Mouse (Mus musculus) embryonic facial prominence, embryonic 12.5 days (tissue): ENCODE measurements around the gene 2210407C18Rik. TPM values are rescaled to one million over a fixed set of nuclear protein-coding genes. Genes with fewer than 3 reads are reported as not detected.

ENCODE experiments used
- ATAC-seq: fragments of 200-750 bp; cut with Nextera tagmentation; 2 replicates; pipeline ENCODE4 v1.8.0; 2017; ENCODE audit not compliant: insufficient number of reproducible peaks, insufficient read depth, low FRiP score, low TSS enrichment
- H3K27ac ChIP-seq: fragments of 300-500 bp; sonication (generic); 2 replicates; pipeline ENCODE4 v1.5.1; 2016; ENCODE audit warnings: mild to moderate bottlenecking
- H3K27me3 ChIP-seq: fragments of 300-500 bp; sonication (generic); 2 replicates; pipeline ENCODE4 v1.6.1; 2016; ENCODE audit warnings: mild to moderate bottlenecking, moderate library complexity
- H3K36me3 ChIP-seq: fragments of 300-500 bp; sonication (generic); 2 replicates; pipeline ENCODE4 v1.6.1; 2016; ENCODE audit warnings: mild to moderate bottlenecking
- H3K4me1 ChIP-seq: fragments of 300-500 bp; sonication (generic); 2 replicates; pipeline ENCODE4 v1.6.1; 2016
- H3K4me2 ChIP-seq: fragments of 300-500 bp; sonication (generic); replicated peaks from 2 replicates; pipeline ENCODE4 v1.6.1; 2016; ENCODE audit warnings: mild to moderate bottlenecking, moderate library complexity
- H3K4me3 ChIP-seq: fragments of 300-500 bp; sonication (generic); 2 replicates; pipeline ENCODE4 v1.5.1; 2016; ENCODE audit warnings: mild to moderate bottlenecking
- H3K9ac ChIP-seq: fragments of 300-500 bp; sonication (generic); 2 replicates; pipeline ENCODE4 v1.6.1; 2016; ENCODE audit warnings: mild to moderate bottlenecking, moderate library complexity
- H3K9me3 ChIP-seq: fragments of 300-500 bp; sonication (generic); 2 replicates; pipeline ENCODE4 v1.6.1; 2016; ENCODE audit warnings: mild to moderate bottlenecking, moderate library complexity
- WGBS: fragments of 180-500 bp; shearing (Covaris S2); methylation state at CpG from one replicate; pipeline ENCODE4 v1.1.7; 2016; 5-methylcytosine and 5-hydroxymethylcytosine counted together
- polyA plus RNA-seq: library from polyadenylated mRNA; unstranded; fragments of >200 nt; fragmentation: Nextera tagmentation; extraction: Ambion mirVana; gene quantifications from 2 replicates; pipeline ENCODE4 v1.2.1, GENCODE M21; 2016

Gene 2210407C18Rik
- polyA plus RNA-seq, 1 experiment from 2014 or later: not detected

- Histone ChIP-seq H3K27me3 (no peaks in the 10 kb centered on the region), H3K9me3 (no peaks in the 10 kb centered on the region), H3K4me2 (no peak within 1 kb of the TSS), H3K4me3 (no peak within 1 kb of the TSS), H3K36me3 (no peaks in the 10 kb centered on the region), H3K4me1 (no peaks in the 10 kb centered on the region), H3K9ac (no peak within 1 kb of the TSS), H3K27ac (no peak within 1 kb of the TSS)
- ATAC-seq: no peak
- WGBS: 74% methylated on average over 6 of the region's 6 CpGs
Observed at GRCm38 (mm10) chr11:58594814-58595213, 21.1 kb downstream of the 2210407C18Rik start, which contains the start of gene Olfr324. Gene Olfr324, plus strand, starts transcription at chr11:58595114.

- H3K9ac ChIP-seq: no peak overlapping the region
- H3K36me3 ChIP-seq: no peaks in the 10 kb centered on the region
- H3K9me3 ChIP-seq: no peaks in the 10 kb centered on the region
- H3K4me2 ChIP-seq: no peak overlapping the region
- no peaks in the 10 kb centered on the region for H3K4me1 ChIP-seq
- H3K27me3 ChIP-seq: no peaks in the 10 kb centered on the region
- no peak overlapping the region for H3K27ac ChIP-seq
- no peak overlapping the region for H3K4me3 ChIP-seq
- WGBS: 50% methylated on average over 3 of the region's 3 CpGs
- ATAC-seq: no peak
Observed at GRCm38 (mm10) chr11:58588620-58589250, 27.1 kb downstream of the 2210407C18Rik start.

DNA sequence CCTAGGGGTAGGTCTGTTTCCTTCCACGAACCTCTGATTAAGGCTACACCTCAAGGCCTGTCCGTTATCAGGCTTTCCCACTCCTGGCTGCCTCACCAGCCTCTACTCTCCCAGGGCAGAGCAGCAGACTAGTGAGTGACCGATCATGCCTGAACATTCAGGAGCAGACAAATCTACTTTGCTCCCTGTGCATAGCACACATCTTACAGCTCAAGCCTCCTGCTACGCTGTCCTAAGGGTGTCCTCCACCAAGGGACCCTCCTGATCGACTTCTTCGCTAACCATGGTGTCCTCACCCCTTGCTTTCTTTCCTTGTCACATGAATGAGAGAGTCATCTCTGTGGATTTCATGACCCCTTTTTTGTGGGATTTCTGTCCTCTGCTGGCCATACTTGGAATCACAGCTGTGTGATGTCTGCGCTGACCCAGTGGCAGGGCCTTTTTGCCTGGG, 28.0 kb downstream of the 2210407C18Rik start:
- Histone ChIP-seq H3K27me3 (no peaks in the 10 kb centered on the region), H3K27ac (no peak overlapping the region), H3K4me3 (no peak overlapping the region), H3K9ac (no peak overlapping the region), H3K36me3 (no peaks in the 10 kb centered on the region), H3K4me1 (no peaks in the 10 kb centered on the region), H3K9me3 (no peaks in the 10 kb centered on the region), H3K4me2 (no peak overlapping the region)
- ATAC-seq: no peak
- WGBS: 70% methylated on average over 7 of the region's 7 CpGs

GRCm38 (mm10) chr11:58578636-58579035, 37.2 kb downstream of the 2210407C18Rik start:
- no peak overlapping the region for H3K4me3 ChIP-seq
- no peak overlapping the region for H3K27ac ChIP-seq
- no peaks in the 10 kb centered on the region for H3K27me3 ChIP-seq
- H3K4me2 ChIP-seq: no peak overlapping the region
- no peak overlapping the region for H3K9ac ChIP-seq
- ATAC-seq: no peak
- 85% methylated on average over 8 of the region's 8 CpGs for WGBS
- no peaks in the 10 kb centered on the region for H3K4me1 ChIP-seq
- no peaks in the 10 kb centered on the region for H3K36me3 ChIP-seq
- no peaks in the 10 kb centered on the region for H3K9me3 ChIP-seq

DNA sequence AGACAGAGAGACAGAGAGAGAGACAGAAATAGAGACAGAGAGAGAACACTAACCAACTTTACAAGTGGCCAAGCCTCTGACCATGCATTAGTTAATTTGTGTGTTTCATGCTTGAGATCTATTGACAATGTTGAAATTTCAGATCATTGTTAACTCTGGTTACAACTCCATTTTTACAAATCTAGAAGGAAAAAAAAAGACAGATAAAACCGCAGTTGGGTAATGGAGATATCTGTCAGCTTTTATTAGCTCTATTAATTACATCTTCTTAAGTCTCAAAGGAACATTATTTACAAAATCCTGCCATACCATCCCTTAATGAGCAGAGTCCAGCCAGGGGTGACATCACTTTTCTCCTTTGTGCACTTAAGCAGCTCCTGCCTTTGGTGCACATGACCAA, 38.4 kb downstream of the 2210407C18Rik start, which contains the start of gene Olfr325:
TSS of gene Olfr325 (plus strand) at position 301 of the 400 bp plus-strand sequence.
- WGBS: 89% methylated on average over 1 of the region's 1 CpGs
- no peak within 1 kb of the TSS for H3K27ac ChIP-seq
- no peak within 1 kb of the TSS for H3K4me3 ChIP-seq
- H3K9me3 ChIP-seq: no peaks in the 10 kb centered on the region
- H3K9ac ChIP-seq: no peak within 1 kb of the TSS
- ATAC-seq: no peak
- H3K36me3 ChIP-seq: no peaks in the 10 kb centered on the region
- H3K4me2 ChIP-seq: no peak within 1 kb of the TSS
- H3K4me1 ChIP-seq: no peaks in the 10 kb centered on the region
- H3K27me3 ChIP-seq: no peaks in the 10 kb centered on the region

DNA sequence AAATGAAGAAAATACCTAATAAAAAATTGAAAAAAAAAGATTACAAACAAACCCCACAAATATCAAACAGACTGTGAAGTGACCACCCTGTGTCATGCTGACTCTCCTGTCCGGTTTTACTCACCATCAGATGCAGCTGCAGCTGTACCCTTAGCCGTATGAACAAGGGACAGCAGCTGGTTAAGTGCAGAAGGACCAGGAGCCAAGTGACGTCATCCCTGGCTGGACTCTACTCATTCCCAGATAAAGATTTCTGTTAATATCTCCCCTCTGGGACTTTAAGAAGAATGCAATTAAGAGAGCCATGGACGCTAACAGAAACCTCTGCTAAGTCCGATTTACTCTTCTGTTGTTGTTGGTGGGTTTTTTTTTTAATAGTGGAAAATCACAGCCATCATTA, 45.5 kb downstream of the 2210407C18Rik start, which contains the start of gene Olfr224:
TSS of gene Olfr224 (minus strand) at position 149 of the 400 bp plus-strand sequence.
- no peak for ATAC-seq
- Histone ChIP-seq H3K9me3 (no peaks in the 10 kb centered on the region), H3K4me2 (no peak within 1 kb of the TSS), H3K9ac (no peak within 1 kb of the TSS), H3K27me3 (no peaks in the 10 kb centered on the region), H3K4me1 (no peaks in the 10 kb centered on the region), H3K4me3 (no peak within 1 kb of the TSS), H3K36me3 (no peaks in the 10 kb centered on the region), H3K27ac (no peak within 1 kb of the TSS)
- WGBS: 83% methylated on average over 5 of the region's 5 CpGs

Other genes with a start within 250 kb of the 2210407C18Rik start
- not detected in 2 replicates for gene Lypd8, start 237.0 kb downstream of the 2210407C18Rik start, polyA plus RNA-seq
- gene 1810065E05Rik, start 195.0 kb downstream of the 2210407C18Rik start, polyA plus RNA-seq: not detected in 2 replicates
- not detected in 2 replicates for gene Gm12253, start 183.5 kb downstream of the 2210407C18Rik start, polyA plus RNA-seq
- gene Lypd9, start 163.2 kb downstream of the 2210407C18Rik start, polyA plus RNA-seq: not detected in 2 replicates
- not detected in 2 replicates for gene Olfr30, start 153.8 kb downstream of the 2210407C18Rik start, polyA plus RNA-seq
- not detected in 2 replicates for gene Olfr332, start 123.5 kb downstream of the 2210407C18Rik start, polyA plus RNA-seq
- not detected in 2 replicates for gene Olfr331, start 113.5 kb downstream of the 2210407C18Rik start, polyA plus RNA-seq
- gene Olfr330, start 81.2 kb downstream of the 2210407C18Rik start, polyA plus RNA-seq: not detected in 2 replicates
- not detected in 2 replicates for gene Olfr329-ps, start 69.7 kb downstream of the 2210407C18Rik start, polyA plus RNA-seq
- gene Olfr328, start 60.4 kb downstream of the 2210407C18Rik start, polyA plus RNA-seq: 0.08 TPM in 1 of 2 replicates, not detected in the other
- not detected in 2 replicates for gene Olfr224, start 45.5 kb downstream of the 2210407C18Rik start, polyA plus RNA-seq
- gene Olfr325, start 38.3 kb downstream of the 2210407C18Rik start, polyA plus RNA-seq: not detected in 2 replicates
- not detected in 2 replicates for gene Olfr324, start 21.0 kb downstream of the 2210407C18Rik start, polyA plus RNA-seq
- gene Olfr323, start 14.4 kb upstream of the 2210407C18Rik start, polyA plus RNA-seq: not detected in 2 replicates
- 0.26 and 0.60 TPM in 2 replicates for gene Trim58, start 24.4 kb upstream of the 2210407C18Rik start, polyA plus RNA-seq
- not detected in 2 replicates for gene Olfr322, start 42.7 kb upstream of the 2210407C18Rik start, polyA plus RNA-seq
- gene Olfr320, start 65.0 kb upstream of the 2210407C18Rik start, polyA plus RNA-seq: not detected in 2 replicates
- not detected in 2 replicates for gene Olfr319, start 83.1 kb upstream of the 2210407C18Rik start, polyA plus RNA-seq
- gene Olfr318, start 107.9 kb upstream of the 2210407C18Rik start, polyA plus RNA-seq: not detected in 2 replicates
- not detected in 2 replicates for gene Olfr317, start 123.1 kb upstream of the 2210407C18Rik start, polyA plus RNA-seq
- gene Olfr316, start 136.7 kb upstream of the 2210407C18Rik start, polyA plus RNA-seq: not detected in 2 replicates
- not detected in 2 replicates for gene Olfr315, start 157.1 kb upstream of the 2210407C18Rik start, polyA plus RNA-seq
- gene Olfr314, start 166.9 kb upstream of the 2210407C18Rik start, polyA plus RNA-seq: not detected in 2 replicates
- 0.42 and 0.59 TPM in 2 replicates for gene Fam183b, start 185.9 kb upstream of the 2210407C18Rik start, polyA plus RNA-seq
- gene Olfr313, start 198.9 kb upstream of the 2210407C18Rik start, polyA plus RNA-seq: not detected in 2 replicates
- gene Olfr312, start 213.2 kb upstream of the 2210407C18Rik start, polyA plus RNA-seq: not detected in 2 replicates
- gene Olfr311, start 223.2 kb upstream of the 2210407C18Rik start, polyA plus RNA-seq: not detected in 2 replicates
- gene Gm12258, start 231.1 kb upstream of the 2210407C18Rik start, polyA plus RNA-seq: 14.2 and 14.4 TPM in 2 replicates